Mouse (Mus musculus) CH12.LX (cell line): ENCODE measurements around the gene Cdh13. TPM values are rescaled to one million over a fixed set of nuclear protein-coding genes. Genes with fewer than 3 reads are reported as not detected.

ENCODE experiments used
- DNase-seq: peaks from one replicate; pipeline ENCODE4 v3.0.0-alpha.2; 2013; ENCODE audit errors: extremely low read depth
- H3K27ac ChIP-seq: 2 replicates; pipeline ENCODE4 v1.5.1; 2012; ENCODE audit warnings: low read depth, mild to moderate bottlenecking, control low read depth, moderate library complexity; ENCODE audit not compliant: insufficient read depth
- H3K27me3 ChIP-seq: replicated peaks from 2 replicates; pipeline ENCODE3; 2012; ENCODE audit warnings: inconsistent platforms
- H3K36me3 ChIP-seq, 2 experiments: replicated peaks in 1 of 2; 2 replicates each; pipeline versions ENCODE3 to v1.6.1; 2012; ENCODE audit warnings: inconsistent platforms in 1 of 2, low read length in 1 of 2, mild to moderate bottlenecking in 1 of 2, mixed read lengths in 1 of 2, moderate library complexity in 1 of 2; ENCODE audit not compliant: control insufficient read depth in 1 of 2, insufficient read depth in 1 of 2
- H3K4me1 ChIP-seq, 2 experiments: 2 replicates each; pipeline ENCODE4 v1.6.1; 2012; ENCODE audit warnings: inconsistent platforms in 1 of 2, moderate library complexity in 1 of 2; ENCODE audit not compliant: insufficient read depth in 2 of 2, control insufficient read depth in 1 of 2
- H3K4me2 ChIP-seq: 2 replicates; pipeline ENCODE4 v1.6.1; 2012; ENCODE audit warnings: low read depth, mild to moderate bottlenecking, control low read depth; ENCODE audit not compliant: poor library complexity, insufficient read depth, severe bottlenecking
- H3K4me3 ChIP-seq, 3 experiments: fragments of 150-350 bp in 1 of 3; sonication (generic) in 1 of 3; replicated peaks in 1 of 3; 2 replicates each; pipeline versions ENCODE3 to v1.5.1; 2011 to 2012; ENCODE audit warnings: low read depth in 2 of 3, low read length in 2 of 3, mild to moderate bottlenecking in 2 of 3, moderate library complexity in 2 of 3, control low read depth in 1 of 3, improper control_type of control experiment in 1 of 3, inconsistent platforms in 1 of 3, mixed read lengths in 1 of 3; ENCODE audit not compliant: poor library complexity in 1 of 3
- H3K79me2 ChIP-seq: replicated peaks from 2 replicates; pipeline ENCODE4 v1.6.1; 2012; ENCODE audit warnings: mild to moderate bottlenecking, moderate library complexity; ENCODE audit not compliant: control insufficient read depth, poor library complexity, insufficient read depth, severe bottlenecking; ENCODE audit errors: extremely low read depth
- H3K9ac ChIP-seq: 2 replicates; pipeline ENCODE4 v1.6.1; 2012; ENCODE audit warnings: low read depth, mild to moderate bottlenecking, control low read depth, moderate library complexity; ENCODE audit not compliant: insufficient read depth
- H3K9me3 ChIP-seq: replicated peaks from 2 replicates; pipeline ENCODE3; 2012; ENCODE audit warnings: low read length, inconsistent platforms, mixed read lengths
- BHLHE40 ChIP-seq: IDR thresholded peaks from 2 replicates; pipeline ENCODE4 v1.6.1; 2011; ENCODE audit warnings: mild to moderate bottlenecking, low read depth, low read length, improper control_type of control experiment
- CHD2 ChIP-seq: IDR thresholded peaks from 2 replicates; pipeline ENCODE4 v1.6.1; 2011; ENCODE audit warnings: low read length, improper control_type of control experiment
- CTCF ChIP-seq, 2 experiments: IDR thresholded peaks in 1 of 2; conservative IDR thresholded peaks in 1 of 2; 2 replicates each; pipeline ENCODE4 v1.5.1; 2011 to 2012; ENCODE audit warnings: low read depth in 2 of 2, low read length in 2 of 2, improper control_type of control experiment in 1 of 2, inconsistent platforms in 1 of 2, mild to moderate bottlenecking in 1 of 2, moderate library complexity in 1 of 2
- E2F4 ChIP-seq: IDR thresholded peaks from 2 replicates; pipeline ENCODE4 v1.6.1; 2011; ENCODE audit warnings: low read depth, low read length, improper control_type of control experiment; ENCODE audit not compliant: insufficient replicate concordance
- EP300 ChIP-seq: IDR thresholded peaks from 2 replicates; pipeline ENCODE4 v1.6.1; 2011; ENCODE audit warnings: low read length, improper control_type of control experiment
- GABPA ChIP-seq: IDR thresholded peaks from 2 replicates; pipeline ENCODE4 v1.6.1; 2012; ENCODE audit warnings: low read depth, low read length, improper control_type of control experiment, inconsistent platforms; ENCODE audit not compliant: insufficient replicate concordance
- HCFC1 ChIP-seq: IDR thresholded peaks from 2 replicates; pipeline ENCODE4 v1.6.1; 2012; ENCODE audit warnings: low read depth, mild to moderate bottlenecking, inconsistent platforms, low read length, improper control_type of control experiment
- JUND ChIP-seq: conservative IDR thresholded peaks from 2 replicates; pipeline ENCODE4 v1.6.1; 2011; ENCODE audit warnings: low read depth, low read length, improper control_type of control experiment
- KAT2A ChIP-seq: IDR thresholded peaks from 2 replicates; pipeline ENCODE4 v1.6.1; 2012; ENCODE audit warnings: low read length, improper control_type of control experiment, inconsistent platforms; ENCODE audit not compliant: insufficient replicate concordance
- MAX ChIP-seq: IDR thresholded peaks from 2 replicates; pipeline ENCODE4 v1.6.1; 2011; ENCODE audit warnings: low read length, improper control_type of control experiment
- MAZ ChIP-seq: IDR thresholded peaks from 2 replicates; pipeline ENCODE4 v1.6.1; 2012; ENCODE audit warnings: low read depth, mild to moderate bottlenecking, inconsistent platforms, low read length, improper control_type of control experiment, moderate library complexity
- MXI1 ChIP-seq: IDR thresholded peaks from 2 replicates; pipeline ENCODE4 v1.6.1; 2011; ENCODE audit warnings: mild to moderate bottlenecking, low read depth, low read length, improper control_type of control experiment
- MYC ChIP-seq: IDR thresholded peaks from 2 replicates; pipeline ENCODE4 v1.6.1; 2011; ENCODE audit warnings: low read depth, mild to moderate bottlenecking, improper control_type of control experiment, low read length
- NELFE ChIP-seq: IDR thresholded peaks from 2 replicates; pipeline ENCODE4 v1.6.1; 2011; ENCODE audit warnings: low read depth, low read length, improper control_type of control experiment
- PAX5 ChIP-seq: IDR thresholded peaks from 2 replicates; pipeline ENCODE4 v1.6.1; 2012; ENCODE audit warnings: low read length, inconsistent platforms, mixed read lengths
- POLR2A ChIP-seq: IDR thresholded peaks from 2 replicates; pipeline ENCODE4 v1.6.1; 2011; ENCODE audit warnings: low read depth, mild to moderate bottlenecking, improper control_type of control experiment, low read length
- POLR2AphosphoS2 ChIP-seq: IDR thresholded peaks from 2 replicates; pipeline ENCODE4 v1.6.1; 2011; ENCODE audit warnings: low read depth, low read length, improper control_type of control experiment
- RAD21 ChIP-seq: IDR thresholded peaks from 2 replicates; pipeline ENCODE4 v1.6.1; 2011; ENCODE audit warnings: low read depth, mild to moderate bottlenecking, low read length, improper control_type of control experiment, moderate library complexity
- SIN3A ChIP-seq: IDR thresholded peaks from 2 replicates; pipeline ENCODE4 v1.6.1; 2012; ENCODE audit warnings: low read length, improper control_type of control experiment, inconsistent platforms
- SMC3 ChIP-seq: IDR thresholded peaks from 2 replicates; pipeline ENCODE4 v1.6.1; 2011; ENCODE audit warnings: low read depth, low read length, improper control_type of control experiment
- TBP ChIP-seq: conservative IDR thresholded peaks from 2 replicates; pipeline ENCODE4 v1.6.1; 2011; ENCODE audit warnings: low read depth, low read length, improper control_type of control experiment
- TCF12 ChIP-seq: IDR thresholded peaks from 2 replicates; pipeline ENCODE4 v1.6.1; 2014; ENCODE audit warnings: low read depth, mild to moderate bottlenecking, inconsistent platforms, low read length, improper control_type of control experiment
- UBTF ChIP-seq: IDR thresholded peaks from 2 replicates; pipeline ENCODE4 v1.6.1; 2012; ENCODE audit warnings: low read depth, mild to moderate bottlenecking, inconsistent platforms, low read length, improper control_type of control experiment, moderate library complexity
- USF1 ChIP-seq: IDR thresholded peaks from 2 replicates; pipeline ENCODE4 v1.6.1; 2014; ENCODE audit warnings: low read depth, mild to moderate bottlenecking, inconsistent platforms, low read length, improper control_type of control experiment
- ZC3H11A ChIP-seq: IDR thresholded peaks from 2 replicates; pipeline ENCODE4 v1.6.1; 2012; ENCODE audit warnings: low read depth, mild to moderate bottlenecking, inconsistent platforms, low read length, improper control_type of control experiment
- ZMIZ1 ChIP-seq: IDR thresholded peaks from 2 replicates; pipeline ENCODE4 v1.6.1; 2012; ENCODE audit warnings: low read depth, mild to moderate bottlenecking, inconsistent platforms, low read length, improper control_type of control experiment
- dilution Hi-C: fragments of 300-500 bp; cut with MboI; formaldehyde crosslinking; loops from 2 replicates; pipeline ENCODE4 v1.14.3; 2020; ENCODE audit warnings: low sequenced_read_pairs; ENCODE audit not compliant: extremely low pct_unique_long_range_greater_than_20kb, extremely low pct_ligation_motif_present
- in situ Hi-C: fragments of 300-500 bp; cut with MboI; formaldehyde crosslinking; loops from 3 replicates; pipeline ENCODE4 v1.14.3; 2019; ENCODE audit warnings: low sequenced_read_pairs, low pct_ligation_motif_present, low pct_unique_long_range_greater_than_20kb, mixed read lengths
- polyA plus RNA-seq: library from polyadenylated mRNA; unstranded; fragments of >175 nt; gene quantifications from 2 replicates; pipeline ENCODE4 v1.2.1, GENCODE M21; 2012; ENCODE audit warnings: low read depth; ENCODE audit not compliant: insufficient read length
- total RNA-seq, 2 experiments: library from RNA; depleted of rRNA; stranded (reverse); fragments of 300-350 nt in 1 of 2; fragments of >200 nt in 1 of 2; gene quantifications; 2 replicates each; pipeline ENCODE4 v1.2.3; 2012 to 2014

Cdh13 gene
- total and polyA plus RNA-seq, 3 experiments: not detected

DNA sequence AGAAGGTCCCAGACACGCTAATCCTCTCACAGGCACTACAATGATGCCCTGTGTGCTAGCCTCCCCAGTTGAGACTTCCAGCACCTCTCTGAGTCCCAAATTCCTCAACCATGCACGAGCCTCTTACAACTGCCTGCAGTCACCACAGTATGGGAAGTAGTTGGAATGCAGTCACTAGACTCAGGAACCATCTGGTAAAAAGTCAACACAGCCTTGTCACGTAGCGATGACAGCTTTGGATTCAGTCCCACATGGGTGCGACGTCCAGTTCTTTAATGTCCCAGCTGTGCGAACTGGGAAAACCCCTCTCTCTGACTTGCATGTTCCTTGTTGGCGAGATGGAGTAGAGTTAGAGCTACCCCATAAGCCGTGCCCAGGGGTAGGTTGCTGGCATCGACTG lies 139.1 kb downstream of the Cdh13 start:
- Histone ChIP-seq H3K9me3 (peaks cover 73% of the 10 kb centered on the region), H3K4me3 (no peak overlapping the region), H3K4me2 (no peak overlapping the region), H3K27me3 (no peaks in the 10 kb centered on the region), H3K27ac (no peak overlapping the region), H3K36me3 (no peaks in the 10 kb centered on the region), H3K9ac (no peak overlapping the region), H3K4me1 (no peaks in the 10 kb centered on the region), H3K79me2 (no peaks in the 10 kb centered on the region)
- in situ Hi-C loops (no loop called here), dilution Hi-C loops (no loop called here)
- TF ChIP-seq NELFE (no peak), TCF12 (no peak), CHD2 (no peak), MXI1 (no peak), SMC3 (no peak), GABPA (no peak), BHLHE40 (no peak), POLR2A (no peak), PAX5 (no peak), TBP (no peak), UBTF (no peak), SIN3A (no peak), MAZ (no peak), ZMIZ1 (no peak), ZC3H11A (no peak), HCFC1 (no peak), USF1 (no peak), E2F4 (no peak), EP300 (no peak), MYC (no peak)
- DNase-seq: no peak

DNA sequence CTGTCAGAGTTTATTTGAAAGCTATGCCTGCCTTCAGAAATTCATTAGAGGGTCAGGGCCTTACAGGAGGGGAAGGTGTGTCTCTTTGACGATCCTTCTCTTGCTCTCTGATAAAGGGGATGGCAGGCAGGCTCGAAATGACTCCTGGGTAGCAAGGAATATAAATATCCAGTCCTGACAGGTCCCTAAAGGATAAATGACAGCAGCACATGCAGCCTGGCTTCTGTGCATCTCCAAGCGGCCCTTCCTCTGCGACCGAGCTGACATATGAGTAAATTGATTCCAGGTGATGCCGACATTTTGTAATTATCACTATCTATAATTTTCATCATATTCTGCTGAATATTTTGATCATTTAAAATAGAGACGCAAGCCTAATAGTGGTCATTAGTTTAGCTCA lies 145.4 kb downstream of the Cdh13 start:
- Histone ChIP-seq H3K9me3 (peaks cover 77% of the 10 kb centered on the region), H3K4me2 (no peak overlapping the region), H3K27ac (no peak overlapping the region), H3K9ac (no peak overlapping the region), H3K4me3 (no peak overlapping the region), H3K36me3 (no peaks in the 10 kb centered on the region), H3K4me1 (no peaks in the 10 kb centered on the region), H3K79me2 (no peaks in the 10 kb centered on the region), H3K27me3 (no peaks in the 10 kb centered on the region)
- DNase-seq: no peak
- dilution Hi-C loops (no loop called here), in situ Hi-C loops (no loop called here)
- TF ChIP-seq GABPA: no peak
- TF ChIP-seq UBTF: no peak
- no peak for TF ChIP-seq MAX
- no peak for TF ChIP-seq MAZ
- TF ChIP-seq TBP: no peak
- TF ChIP-seq POLR2AphosphoS2: no peak
- no peak for TF ChIP-seq JUND
- TF ChIP-seq TCF12: no peak
- no peak for TF ChIP-seq CTCF (conservative IDR thresholded peaks at IDR 0.05 in 1 of 2, IDR thresholded peaks at IDR 0.05 in 1 of 2; ENCODE audit: low read depth in 2 of 2, low read length in 2 of 2)
- no peak for TF ChIP-seq EP300
- no peak for TF ChIP-seq NELFE
- no peak for TF ChIP-seq ZC3H11A
- TF ChIP-seq RAD21: no peak
- no peak for TF ChIP-seq ZMIZ1
- TF ChIP-seq KAT2A: no peak
- no peak for TF ChIP-seq BHLHE40
- no peak for TF ChIP-seq E2F4
